Mouse (Mus musculus) adrenal gland, postnatal 36 days (tissue): ENCODE measurements around the gene Slc16a7. TPM values are rescaled to one million over a fixed set of nuclear protein-coding genes. Genes with fewer than 3 reads are reported as not detected.

Source experiments
- DNase-seq, 2 experiments: peaks; one replicate each; pipeline ENCODE4 v3.0.0; 2021; ENCODE audit warnings: mixed read lengths in 1 of 2
- long read RNA-seq, 2 experiments: library from polyadenylated mRNA; stranded (forward); transcript quantifications; one replicate each; pipeline ENCODE4 v2.0.0; 2021; ENCODE audit warnings: borderline sequencing depth in 2 of 2
- total RNA-seq, 2 experiments: library from RNA; stranded (reverse); gene quantifications; 2 replicates each; pipeline ENCODE4 v1.2.3; 2021

The Slc16a7 gene
- 10 to 100 TPM; 14.1 to 15.7 TPM for total RNA-seq
- long read RNA-seq, experiment 1, full-length matches to known transcripts: 2 of 6 reads
- long read RNA-seq, experiment 1, partial matches to known transcripts: 0 of 6 reads
- long read RNA-seq, experiment 1, other reads (novel, unspliced or antisense): 4 of 6 reads
- long read RNA-seq, experiment 2, full-length matches to known transcripts: 1 of 1 reads
- long read RNA-seq, experiment 2, partial matches to known transcripts: 0 of 1 reads
- long read RNA-seq, experiment 2, other reads (novel, unspliced or antisense): 0 of 1 reads

DNA sequence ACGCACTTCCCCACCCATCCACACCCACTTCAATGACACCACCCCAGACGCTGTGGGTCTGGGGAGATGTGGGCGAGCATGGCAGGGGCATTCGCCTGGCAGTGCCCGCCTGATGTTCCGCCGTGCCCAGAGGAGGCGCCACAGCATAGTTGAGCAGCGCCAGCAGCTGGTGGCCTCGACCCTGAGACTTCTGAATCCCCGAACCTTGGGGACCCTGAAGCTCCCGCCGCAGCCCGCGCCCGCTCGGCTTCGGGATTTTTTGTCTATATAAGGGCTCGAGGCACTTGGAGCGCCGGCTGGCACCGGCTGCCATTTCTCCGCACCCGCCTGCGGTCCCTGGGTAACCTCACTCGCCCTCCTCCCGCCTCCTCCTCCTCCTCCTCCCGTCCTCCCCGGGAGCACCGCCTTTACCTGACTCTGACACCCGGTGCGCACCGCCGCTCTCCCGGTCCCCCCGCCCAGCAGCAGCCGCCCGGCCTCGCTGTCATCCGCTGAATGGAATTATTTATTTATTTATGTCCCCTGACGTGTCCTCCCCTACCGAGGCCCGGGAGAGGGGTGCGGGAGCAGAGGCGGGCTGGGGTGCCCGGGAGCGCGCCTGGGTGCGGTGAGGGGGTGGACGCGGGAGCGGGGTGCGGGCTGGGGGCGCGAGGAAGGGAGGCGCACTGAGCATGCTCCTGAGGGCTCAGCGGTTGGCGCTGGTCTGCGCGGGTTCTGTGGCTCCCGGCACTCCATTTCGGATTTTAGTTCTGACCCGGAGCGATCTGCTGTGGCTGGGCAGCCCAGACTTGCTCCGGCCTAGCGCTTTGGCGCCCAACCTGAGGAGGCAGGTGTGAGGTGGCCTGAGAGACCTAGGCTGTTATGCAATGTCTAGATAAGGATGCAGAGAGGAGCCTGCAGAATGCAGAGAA is at the start of gene Slc16a7:
Slc16a7 (minus strand) TSS at position 590 of the 911 bp plus-strand sequence.
- DNase-seq: peak; percentile 73 to 83

DNA sequence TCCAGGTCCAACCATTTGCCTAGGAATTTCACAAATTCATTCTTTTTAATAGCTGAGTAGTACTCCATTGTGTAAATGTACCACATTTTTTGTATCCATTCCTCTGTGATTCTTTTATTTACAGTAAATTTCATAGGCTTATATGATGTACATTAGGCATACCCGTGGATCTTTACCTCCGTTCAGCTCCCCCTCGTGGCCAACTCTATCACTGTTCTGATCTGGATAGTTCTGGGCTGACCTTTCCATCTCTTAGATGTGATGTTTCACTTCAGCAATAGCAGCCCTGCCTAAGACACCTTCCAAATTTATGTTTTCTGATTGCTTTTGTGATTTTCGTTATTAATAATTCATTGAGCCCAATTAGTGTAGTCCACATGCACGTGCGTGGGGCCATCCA is 29.5 kb upstream of the Slc16a7 start:
- peak; percentile 3 to 23 for DNase-seq

GRCm38 (mm10) chr10:125399796-125400195 is 10.5 kb upstream of the Slc16a7 start:
- DNase-seq: no peak

DNA sequence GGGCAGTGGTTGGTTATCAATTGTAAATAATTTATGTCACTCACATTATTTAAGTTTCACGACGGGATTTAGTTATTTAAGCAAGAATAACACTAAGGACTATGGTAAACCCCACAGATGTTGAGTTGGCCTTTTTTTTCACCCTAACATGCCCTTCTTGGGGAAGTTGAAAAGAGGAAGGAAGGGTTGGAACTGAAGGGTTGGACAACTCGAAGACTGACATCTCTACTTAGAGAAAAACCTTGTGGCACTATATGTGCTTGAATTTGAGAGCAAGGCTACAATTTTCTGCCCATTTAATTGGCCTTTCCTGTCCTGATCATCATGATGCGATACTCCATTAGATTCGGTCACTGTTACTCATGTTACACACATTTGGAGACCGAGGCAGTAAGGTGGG is 746 bp upstream of the Slc16a7 start:
- no peak for DNase-seq

GRCm38 (mm10) chr10:125388481-125388875 is 787 bp downstream of the Slc16a7 start:
- DNase-seq: peak in 1 of 2 experiments; percentile 7

DNA sequence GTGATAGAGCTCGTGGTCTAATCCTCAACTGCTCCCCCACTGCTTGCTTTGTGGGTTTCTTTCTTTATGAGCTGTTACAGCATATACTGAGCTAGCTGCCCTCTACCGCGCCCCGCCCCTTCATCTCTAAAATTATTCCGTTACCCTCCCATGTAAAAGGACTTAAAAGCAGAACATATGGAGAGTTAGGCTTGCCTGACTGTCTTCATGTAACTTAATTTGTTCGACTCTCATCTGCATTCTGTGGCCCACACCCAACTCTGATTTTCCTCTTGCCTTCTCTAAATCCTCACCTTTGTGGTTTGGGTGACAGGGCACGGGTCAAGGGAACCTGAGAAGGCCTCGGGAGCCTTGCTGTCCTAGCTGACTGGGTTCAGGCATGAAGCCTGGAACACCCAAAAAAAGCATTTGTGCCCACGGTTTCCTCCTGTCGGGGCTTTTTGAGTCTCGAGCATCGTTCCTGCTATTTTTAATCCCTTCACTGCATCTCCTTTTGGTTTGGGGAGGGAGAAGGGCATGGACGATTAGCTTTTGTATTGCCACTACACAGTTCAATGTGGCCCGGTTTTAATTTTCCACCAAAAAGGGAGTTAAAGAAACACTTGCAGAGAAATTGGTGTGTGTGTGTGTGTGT is 1.4 kb downstream of the Slc16a7 start:
- DNase-seq: no peak

DNA sequence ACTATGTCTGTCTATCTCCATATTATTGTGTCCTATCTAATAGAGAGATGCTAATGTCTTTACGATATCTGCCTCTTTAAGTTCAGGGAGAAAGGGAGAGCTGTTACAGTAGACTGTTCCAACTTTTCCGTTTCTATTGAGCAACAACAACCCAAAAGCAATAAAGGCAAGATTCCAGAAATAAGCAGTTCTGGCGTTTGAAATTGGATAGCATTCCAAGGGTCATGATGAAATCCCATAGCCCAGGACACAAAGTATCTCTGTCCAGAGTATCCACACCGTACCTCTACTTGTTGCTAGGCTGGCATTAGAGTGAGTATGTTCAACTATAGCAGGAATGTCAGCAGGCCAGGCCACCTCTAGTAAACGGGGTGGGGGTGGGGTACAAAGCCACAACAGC is 13.7 kb downstream of the Slc16a7 start:
- no peak for DNase-seq

DNA sequence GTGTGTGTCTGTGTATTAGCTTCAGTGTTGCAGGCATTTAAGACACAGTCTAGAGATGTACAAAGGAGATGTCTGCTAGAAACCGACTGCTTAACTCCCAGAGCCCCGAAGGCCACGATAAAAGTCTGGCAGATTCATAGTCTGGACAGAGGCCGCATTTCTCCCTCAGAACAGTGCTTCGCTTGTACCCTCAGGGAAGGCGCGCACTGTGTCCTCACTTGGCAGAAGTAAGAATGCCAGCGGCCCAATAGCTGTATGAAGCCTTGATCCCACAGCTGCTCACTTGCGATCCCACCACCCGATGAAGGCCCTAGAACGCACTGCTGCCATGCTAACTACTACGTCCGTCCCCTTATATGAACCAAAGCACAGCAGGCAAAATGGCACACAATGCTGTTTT is 16.6 kb downstream of the Slc16a7 start:
- DNase-seq: no peak

DNA sequence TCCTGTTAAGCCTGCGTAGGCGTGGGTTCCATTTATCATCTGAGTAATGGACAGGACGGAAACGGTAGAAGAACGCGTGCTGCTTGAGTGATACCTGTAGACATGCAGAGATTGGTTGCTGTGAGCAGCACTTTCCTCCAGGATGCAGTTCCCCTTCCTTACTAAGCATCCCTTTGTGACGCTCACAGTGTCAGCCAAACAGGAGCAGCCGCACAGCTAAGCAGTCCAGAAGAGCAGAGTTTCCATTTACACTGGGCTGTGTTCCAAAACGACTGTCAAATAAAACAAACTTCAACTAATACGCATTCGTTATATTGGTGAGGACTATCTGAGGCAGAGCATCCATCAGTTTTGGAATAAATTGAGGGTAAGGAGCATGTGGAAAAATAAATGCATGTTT is 17.8 kb downstream of the Slc16a7 start:
- DNase-seq: no peak

GRCm38 (mm10) chr10:125370037-125370610 is 19.1 kb downstream of the Slc16a7 start:
- DNase-seq: no peak

DNA sequence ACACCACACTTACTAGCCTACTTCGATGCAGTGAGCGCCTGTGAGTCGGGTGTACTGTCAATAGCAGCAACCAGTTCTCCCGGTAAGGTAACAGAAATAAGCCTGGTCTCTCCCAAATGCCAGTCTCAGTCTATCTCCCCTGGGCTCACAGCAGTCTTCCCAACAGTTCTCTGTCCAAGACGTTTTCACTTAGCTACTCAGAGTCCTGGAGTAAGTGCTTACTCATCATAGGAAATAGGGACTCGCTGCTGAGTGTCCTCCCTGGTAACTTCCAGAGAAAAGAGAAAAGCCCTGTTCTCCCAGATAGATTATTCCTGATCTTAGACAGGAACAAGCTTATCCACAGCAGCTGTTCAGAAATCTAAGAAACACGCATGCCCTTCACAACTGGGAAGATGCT is 30.8 kb downstream of the Slc16a7 start:
- no peak for DNase-seq

- DNase-seq: no peak
Observed at GRCm38 (mm10) chr10:125352805-125353204, 36.5 kb downstream of the Slc16a7 start.

DNA sequence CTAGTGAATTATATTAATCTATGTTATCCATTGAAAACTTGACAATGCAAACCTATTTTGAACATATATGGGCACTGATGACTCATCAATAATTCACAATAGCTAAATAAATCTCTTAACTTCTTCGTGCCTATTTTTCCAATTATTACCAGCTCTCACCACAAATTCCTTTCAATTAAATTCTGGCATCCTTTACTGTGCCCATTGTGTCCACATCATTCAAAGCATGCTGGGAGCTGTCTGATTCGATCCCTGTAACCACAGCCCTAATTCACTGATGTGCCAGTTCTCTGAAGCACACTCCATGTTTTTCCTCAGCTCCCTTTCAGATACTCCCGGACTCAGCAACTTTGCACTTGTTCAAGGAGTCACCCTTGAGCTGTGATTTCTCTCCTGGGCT is 41.1 kb downstream of the Slc16a7 start:
- DNase-seq: no peak

DNA sequence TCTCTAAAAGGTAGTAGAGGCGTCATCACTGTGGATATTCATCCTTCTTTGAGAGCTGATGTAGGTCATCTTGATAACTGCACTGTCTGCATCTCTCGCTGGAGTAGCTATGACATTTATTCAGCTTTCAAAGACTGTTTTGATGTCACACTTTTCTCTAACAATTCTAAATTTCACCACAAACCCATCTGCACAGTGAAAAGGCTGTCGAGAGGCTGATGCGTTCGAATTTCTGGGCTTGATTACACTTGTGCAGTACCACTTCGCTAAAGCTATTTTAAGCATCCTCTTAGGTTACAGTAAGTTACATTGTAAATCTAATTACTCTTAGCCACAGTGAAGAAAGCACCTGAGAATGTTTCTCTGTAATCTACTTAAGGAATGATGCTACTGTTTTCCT is 42.1 kb downstream of the Slc16a7 start:
- DNase-seq: no peak

GRCm38 (mm10) chr10:125346364-125346763 is 42.9 kb downstream of the Slc16a7 start:
- DNase-seq: no peak

GRCm38 (mm10) chr10:125345583-125345982 is 43.7 kb downstream of the Slc16a7 start:
- no peak for DNase-seq

- peak; percentile 71 to 81 for DNase-seq
Observed at GRCm38 (mm10) chr10:125342204-125342603, 47.1 kb downstream of the Slc16a7 start.

DNA sequence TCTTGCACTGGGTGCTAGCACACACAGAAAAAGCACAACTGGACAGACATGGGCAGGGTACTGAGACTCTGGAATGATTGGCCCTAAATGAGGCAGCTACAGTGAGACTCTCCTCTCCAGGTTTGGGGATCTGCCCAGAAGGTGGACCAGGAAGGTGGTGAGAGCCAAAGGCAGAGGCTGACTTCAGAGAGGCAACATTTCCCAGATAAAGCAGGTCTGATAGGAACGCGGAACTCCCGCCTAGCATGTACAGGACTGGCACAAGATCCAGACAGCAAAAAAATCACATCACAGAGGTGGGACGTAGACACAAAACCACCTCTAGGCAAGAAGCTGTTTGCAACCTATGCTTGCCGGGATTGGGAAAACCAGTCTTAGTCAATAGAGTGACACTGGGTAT is 55.5 kb downstream of the Slc16a7 start:
- no peak for DNase-seq

- DNase-seq: no peak
Observed at GRCm38 (mm10) chr10:125331334-125331733, 57.9 kb downstream of the Slc16a7 start.

DNA sequence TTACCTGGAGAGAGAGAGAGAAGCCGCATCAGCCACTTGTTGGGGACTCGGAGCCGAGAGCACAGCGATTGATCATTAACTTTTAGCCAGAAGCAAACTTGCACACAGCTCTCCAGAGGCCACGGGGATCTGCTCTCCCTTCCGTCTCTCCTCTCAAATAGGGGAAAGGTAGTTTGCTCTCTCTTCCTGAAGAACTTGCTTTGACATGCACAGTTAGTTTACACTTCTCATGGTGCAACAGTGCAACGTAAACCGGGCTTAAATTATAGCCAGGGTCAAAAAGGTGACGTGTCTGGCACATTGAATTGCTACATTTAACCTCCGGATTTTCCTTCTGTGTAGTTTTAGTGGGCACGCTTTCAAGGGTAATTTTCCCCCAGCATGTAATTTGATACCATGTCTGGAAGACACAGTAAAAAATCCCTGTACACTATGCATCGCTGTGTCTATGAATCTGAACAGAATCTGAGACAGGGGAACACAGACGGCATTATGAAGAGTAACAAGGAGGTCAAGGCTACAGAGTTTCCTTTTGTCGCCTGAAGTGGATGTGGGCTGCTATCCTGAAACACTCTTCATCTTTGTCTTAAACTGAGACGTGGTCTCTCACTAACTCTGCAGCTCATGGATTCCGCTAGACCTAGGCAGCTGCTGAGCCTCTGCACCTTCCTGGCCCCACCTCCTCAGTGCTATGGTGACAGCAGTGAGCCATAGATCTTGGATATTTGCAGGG is 60.8 kb downstream of the Slc16a7 start:
- DNase-seq: peak; percentile 27 to 29

GRCm38 (mm10) chr10:125324871-125325565 is 64.2 kb downstream of the Slc16a7 start:
- no peak for DNase-seq
